Mouse (Mus musculus): ENCODE measurements around the gene Acsm2. TPM values are rescaled to one million over a fixed set of nuclear protein-coding genes. Genes with fewer than 3 reads are reported as not detected.

The Acsm2 gene
- not detected in 2 replicates for polyA plus RNA-seq (2014; fragmentation: Nextera tagmentation; extraction: Ambion mirVana)

DNA sequence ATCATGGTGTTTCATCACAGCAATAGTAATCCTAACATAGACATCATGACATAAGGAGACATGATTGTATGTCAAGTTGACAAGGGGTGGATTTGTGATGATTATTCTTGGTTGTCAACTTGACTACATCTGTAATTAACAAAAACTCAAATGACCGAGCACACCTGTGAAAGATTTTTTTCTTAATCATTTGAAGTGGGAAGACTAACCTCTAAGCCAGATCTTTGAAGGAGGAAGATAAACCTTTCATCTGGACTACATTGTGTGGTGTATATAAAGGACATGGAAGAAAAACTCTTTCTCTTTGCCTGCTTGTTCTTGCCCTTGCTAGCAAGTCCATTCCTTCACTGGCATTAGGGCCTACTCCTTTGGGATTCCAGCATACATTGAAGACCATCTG lies at the start of gene Acsm2:
Acsm2 (plus strand) TSS at position 301 of the 400 bp plus-strand sequence.
- H3K4me1 ChIP-seq (ENCODE audit: control insufficient read depth, insufficient read depth, low read length), result no peaks in the 10 kb centered on the region
- DNase-seq (no peak), ATAC-seq (ENCODE audit: low FRiP score, low TSS enrichment) (no peak)
- H3K9ac ChIP-seq (replicated peaks; ENCODE audit: low read length), result no peak within 1 kb of the TSS
- no peak within 1 kb of the TSS for H3K27ac ChIP-seq (replicated peaks; ENCODE audit: low read depth, low read length)
- H3K27me3 ChIP-seq (ENCODE audit: control insufficient read depth, insufficient read depth, low read length), result no peaks in the 10 kb centered on the region
- H3K36me3 ChIP-seq (ENCODE audit: control insufficient read depth, insufficient read depth, low read length), result no peaks in the 10 kb centered on the region
- 78% methylated on average over 1 of the region's 1 CpGs for WGBS
- H3K9me3 ChIP-seq (ENCODE audit: control insufficient read depth, low read length), result no peaks in the 10 kb centered on the region
- H3K4me3 ChIP-seq (replicated peaks; ENCODE audit: low read depth, low read length), result no peak within 1 kb of the TSS
- H3K4me2 ChIP-seq (ENCODE audit: low read length), result no peak within 1 kb of the TSS

DNA sequence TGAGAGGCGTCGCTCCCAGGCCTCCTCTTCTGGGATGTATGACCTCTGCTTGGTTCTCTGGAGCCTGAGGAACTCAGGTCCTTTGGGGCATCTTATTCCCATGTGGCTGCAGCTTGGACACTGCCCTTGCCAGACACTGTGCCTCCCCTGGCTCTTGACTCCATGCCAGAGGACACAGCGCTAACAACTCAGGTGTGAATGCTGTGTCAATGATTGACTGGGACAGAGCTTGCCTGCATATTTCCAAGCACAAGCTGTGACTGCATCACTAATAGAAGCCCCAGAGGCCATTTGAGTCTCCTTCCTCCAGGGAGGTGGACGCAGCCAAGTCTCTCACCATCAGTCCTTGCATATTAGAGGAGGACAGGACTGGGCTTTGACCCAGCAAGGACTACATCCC lies 43.0 kb upstream of the Acsm2 start:
- Histone ChIP-seq H3K4me1 (ENCODE audit: control insufficient read depth, insufficient read depth, low read length) (no peaks in the 10 kb centered on the region), H3K9me3 (ENCODE audit: control insufficient read depth, low read length) (no peaks in the 10 kb centered on the region), H3K4me3 (replicated peaks; ENCODE audit: low read depth, low read length) (no peak overlapping the region), H3K9ac (replicated peaks; ENCODE audit: low read length) (no peak overlapping the region), H3K27me3 (ENCODE audit: control insufficient read depth, insufficient read depth, low read length) (no peaks in the 10 kb centered on the region), H3K4me2 (ENCODE audit: low read length) (no peak overlapping the region), H3K27ac (replicated peaks; ENCODE audit: low read depth, low read length) (no peak overlapping the region), H3K36me3 (ENCODE audit: control insufficient read depth, insufficient read depth, low read length) (no peaks in the 10 kb centered on the region)
- DNase-seq (no peak), ATAC-seq (ENCODE audit: low FRiP score, low TSS enrichment) (no peak)
- 92% methylated on average over 4 of the region's 4 CpGs for WGBS

DNA sequence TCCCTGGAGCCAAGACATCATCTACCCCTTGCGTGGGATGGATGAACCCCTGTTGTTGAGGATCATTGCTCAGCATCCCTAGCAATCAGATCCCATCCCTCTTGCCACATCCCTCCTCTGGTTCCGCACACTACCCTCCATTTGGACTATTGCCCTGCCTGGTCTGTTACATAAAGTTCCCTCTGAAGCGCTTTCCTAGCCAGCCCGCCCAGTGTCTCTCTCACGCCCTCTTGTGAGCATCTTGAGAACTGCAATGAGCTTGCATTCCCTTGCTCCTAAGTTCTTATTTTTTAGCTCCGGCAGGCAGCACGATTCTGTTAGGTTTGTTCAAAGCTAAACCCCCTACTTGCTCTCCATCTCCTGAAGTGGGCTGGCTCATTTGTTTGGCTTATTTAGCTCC lies 41.1 kb upstream of the Acsm2 start:
- Histone ChIP-seq H3K4me1 (ENCODE audit: control insufficient read depth, insufficient read depth, low read length) (no peaks in the 10 kb centered on the region), H3K36me3 (ENCODE audit: control insufficient read depth, insufficient read depth, low read length) (no peaks in the 10 kb centered on the region), H3K27me3 (ENCODE audit: control insufficient read depth, insufficient read depth, low read length) (no peaks in the 10 kb centered on the region), H3K9me3 (ENCODE audit: control insufficient read depth, low read length) (no peaks in the 10 kb centered on the region), H3K27ac (replicated peaks; ENCODE audit: low read depth, low read length) (no peak overlapping the region), H3K4me2 (ENCODE audit: low read length) (no peak overlapping the region), H3K4me3 (replicated peaks; ENCODE audit: low read depth, low read length) (no peak overlapping the region), H3K9ac (replicated peaks; ENCODE audit: low read length) (no peak overlapping the region)
- DNase-seq (peak; percentile 77), ATAC-seq (ENCODE audit: low FRiP score, low TSS enrichment) (no peak)
- WGBS, result 25% methylated on average over 7 of the region's 7 CpGs

DNA sequence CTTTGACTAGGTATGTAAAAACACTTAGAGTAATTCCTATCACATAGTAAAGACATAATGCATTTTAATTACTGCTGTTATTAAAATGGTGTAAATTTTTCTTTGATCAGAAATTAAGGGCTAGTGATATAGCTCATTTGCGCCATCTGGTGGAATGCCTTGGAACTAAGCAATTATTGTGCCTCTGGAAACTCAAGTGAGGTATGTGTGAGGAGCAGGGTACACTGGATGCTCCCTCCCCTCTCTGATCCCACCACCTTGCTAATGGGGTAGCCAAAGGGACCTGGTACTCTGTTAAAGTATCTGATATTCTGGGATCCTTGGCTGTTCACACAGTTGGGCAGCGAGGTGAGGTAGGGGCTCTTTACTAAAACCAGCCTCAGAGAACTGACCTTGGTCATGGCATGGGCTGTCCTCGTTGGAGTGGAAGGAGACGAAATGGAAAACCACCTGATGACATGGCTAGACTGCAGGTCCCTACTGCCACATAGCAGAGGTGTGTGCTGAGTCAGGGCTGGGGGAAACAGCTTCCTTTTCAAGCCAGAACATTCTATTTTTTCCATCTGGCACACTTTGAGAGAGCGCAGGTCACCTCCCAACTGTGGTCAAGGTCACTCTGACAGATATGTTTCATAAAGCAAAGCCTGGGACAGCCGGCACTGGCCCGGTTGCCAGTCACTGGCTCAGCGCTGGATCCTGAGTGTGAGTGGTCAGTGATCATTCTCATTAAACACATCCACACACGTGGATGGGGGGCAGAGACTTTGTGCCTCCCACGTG lies 38.5 kb upstream of the Acsm2 start:
- Histone ChIP-seq H3K27ac (replicated peaks; ENCODE audit: low read depth, low read length) (no peak overlapping the region), H3K9me3 (ENCODE audit: control insufficient read depth, low read length) (no peaks in the 10 kb centered on the region), H3K4me2 (ENCODE audit: low read length) (no peak overlapping the region), H3K4me3 (replicated peaks; ENCODE audit: low read depth, low read length) (no peak overlapping the region), H3K36me3 (ENCODE audit: control insufficient read depth, insufficient read depth, low read length) (no peaks in the 10 kb centered on the region), H3K4me1 (ENCODE audit: control insufficient read depth, insufficient read depth, low read length) (no peaks in the 10 kb centered on the region), H3K9ac (replicated peaks; ENCODE audit: low read length) (no peak overlapping the region), H3K27me3 (ENCODE audit: control insufficient read depth, insufficient read depth, low read length) (no peaks in the 10 kb centered on the region)
- DNase-seq (peak; percentile 86), ATAC-seq (ENCODE audit: low FRiP score, low TSS enrichment) (no peak)
- WGBS, result 72% methylated on average over 10 of the region's 10 CpGs

DNA sequence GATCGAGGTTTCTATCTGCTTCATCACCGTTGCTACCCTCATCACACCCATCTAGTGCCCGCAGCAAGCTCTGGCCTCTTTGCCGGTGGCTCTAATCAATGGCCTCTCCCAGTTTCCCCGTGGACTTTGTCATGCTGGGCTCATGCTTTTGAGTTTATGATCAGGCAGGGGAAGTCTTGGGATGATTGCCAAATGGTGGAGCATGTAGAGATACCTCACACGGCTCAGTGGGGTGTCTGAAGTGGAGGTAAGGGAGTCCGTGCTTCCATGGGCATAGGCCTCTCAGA lies 37.9 kb upstream of the Acsm2 start:
- H3K27me3 ChIP-seq (ENCODE audit: control insufficient read depth, insufficient read depth, low read length), result no peaks in the 10 kb centered on the region
- H3K4me2 ChIP-seq (ENCODE audit: low read length), result no peak overlapping the region
- H3K4me3 ChIP-seq (replicated peaks; ENCODE audit: low read depth, low read length), result no peak overlapping the region
- no peaks in the 10 kb centered on the region for H3K36me3 ChIP-seq (ENCODE audit: control insufficient read depth, insufficient read depth, low read length)
- DNase-seq (no peak), ATAC-seq (ENCODE audit: low FRiP score, low TSS enrichment) (no peak)
- no peak overlapping the region for H3K9ac ChIP-seq (replicated peaks; ENCODE audit: low read length)
- WGBS, result 84% methylated on average over 7 of the region's 7 CpGs
- no peak overlapping the region for H3K27ac ChIP-seq (replicated peaks; ENCODE audit: low read depth, low read length)
- no peaks in the 10 kb centered on the region for H3K9me3 ChIP-seq (ENCODE audit: control insufficient read depth, low read length)
- no peaks in the 10 kb centered on the region for H3K4me1 ChIP-seq (ENCODE audit: control insufficient read depth, insufficient read depth, low read length)

DNA sequence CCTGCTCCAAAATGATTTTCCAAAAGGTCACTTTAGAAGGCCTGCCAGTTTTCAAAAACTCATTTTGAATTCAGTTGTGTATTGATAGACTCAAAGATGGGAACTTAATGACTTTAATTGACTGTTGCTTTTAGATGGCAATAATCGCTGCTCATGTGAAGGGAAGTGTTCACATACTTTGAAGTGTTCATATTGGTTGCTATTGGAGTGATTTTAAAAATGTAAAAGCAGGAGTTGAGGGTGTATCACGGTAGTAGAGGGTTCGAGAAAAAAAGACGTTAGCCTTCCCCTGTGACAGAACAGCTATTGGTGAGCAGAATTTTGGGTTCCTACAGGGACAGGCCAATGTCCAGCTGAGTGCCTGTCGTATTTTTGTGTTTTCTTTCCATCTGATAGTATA lies 35.0 kb upstream of the Acsm2 start, which contains the start of gene Acsm5:
Acsm5 (plus strand) TSS at position 301 of the 400 bp plus-strand sequence.
- ATAC-seq (ENCODE audit: low FRiP score, low TSS enrichment), result no peak
- no peak within 1 kb of the TSS for H3K4me2 ChIP-seq (ENCODE audit: low read length)
- no peaks in the 10 kb centered on the region for H3K27me3 ChIP-seq (ENCODE audit: control insufficient read depth, insufficient read depth, low read length)
- no peaks in the 10 kb centered on the region for H3K36me3 ChIP-seq (ENCODE audit: control insufficient read depth, insufficient read depth, low read length)
- no peaks in the 10 kb centered on the region for H3K4me1 ChIP-seq (ENCODE audit: control insufficient read depth, insufficient read depth, low read length)
- 72% methylated on average over 5 of the region's 5 CpGs for WGBS
- H3K4me3 ChIP-seq (replicated peaks; ENCODE audit: low read depth, low read length), result no peak within 1 kb of the TSS
- no peak within 1 kb of the TSS for H3K9ac ChIP-seq (replicated peaks; ENCODE audit: low read length)
- no peak for DNase-seq
- no peaks in the 10 kb centered on the region for H3K9me3 ChIP-seq (ENCODE audit: control insufficient read depth, low read length)
- H3K27ac ChIP-seq (replicated peaks; ENCODE audit: low read depth, low read length), result no peak within 1 kb of the TSS

DNA sequence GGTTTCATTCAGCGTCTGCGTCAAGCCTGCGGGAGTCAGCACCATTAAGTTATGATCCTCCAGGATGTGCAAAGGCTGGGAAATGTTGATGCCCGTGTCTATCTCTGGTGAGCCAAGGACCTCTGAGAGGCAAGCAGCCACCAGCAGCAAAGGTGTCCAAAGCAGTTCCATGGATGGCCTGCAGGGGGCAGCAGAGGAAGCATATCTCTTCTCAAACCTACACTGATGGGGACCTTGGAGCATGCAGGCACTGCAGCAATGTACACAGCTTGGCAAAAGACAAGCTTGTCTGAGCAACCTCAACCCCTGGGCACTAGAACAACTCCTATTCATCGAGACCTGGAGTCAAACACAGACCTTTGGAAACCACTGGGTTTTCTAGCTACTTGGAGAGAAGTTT lies 34.5 kb upstream of the Acsm2 start:
- no peaks in the 10 kb centered on the region for H3K9me3 ChIP-seq (ENCODE audit: control insufficient read depth, low read length)
- H3K36me3 ChIP-seq (ENCODE audit: control insufficient read depth, insufficient read depth, low read length), result no peaks in the 10 kb centered on the region
- H3K27ac ChIP-seq (replicated peaks; ENCODE audit: low read depth, low read length), result no peak overlapping the region
- no peaks in the 10 kb centered on the region for H3K27me3 ChIP-seq (ENCODE audit: control insufficient read depth, insufficient read depth, low read length)
- H3K9ac ChIP-seq (replicated peaks; ENCODE audit: low read length), result no peak overlapping the region
- no peak overlapping the region for H3K4me3 ChIP-seq (replicated peaks; ENCODE audit: low read depth, low read length)
- DNase-seq, result peak; percentile 65
- 46% methylated on average over 5 of the region's 5 CpGs for WGBS
- no peak for ATAC-seq (ENCODE audit: low FRiP score, low TSS enrichment)
- H3K4me2 ChIP-seq (ENCODE audit: low read length), result no peak overlapping the region
- no peaks in the 10 kb centered on the region for H3K4me1 ChIP-seq (ENCODE audit: control insufficient read depth, insufficient read depth, low read length)

DNA sequence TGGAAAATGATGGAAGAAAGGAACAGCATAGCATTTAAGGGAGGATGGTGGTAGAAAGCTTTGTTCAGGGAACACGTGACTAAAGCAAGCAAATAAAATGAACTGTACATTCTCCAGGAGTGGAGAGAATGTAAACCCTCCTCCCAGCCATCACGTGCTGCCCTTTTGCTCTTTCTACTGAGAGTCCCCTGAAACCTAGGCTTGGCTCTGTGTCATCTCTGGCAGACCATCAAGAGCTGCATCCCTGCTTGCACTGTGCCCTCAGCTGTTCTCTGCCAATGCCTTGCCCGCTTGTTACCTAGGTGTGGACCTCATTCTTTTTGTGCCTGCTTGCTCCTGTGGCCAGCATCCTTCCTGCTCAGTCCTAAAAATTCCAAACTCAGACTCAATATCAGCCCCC lies 32.3 kb upstream of the Acsm2 start:
- DNase-seq, result no peak
- Histone ChIP-seq H3K4me3 (replicated peaks; ENCODE audit: low read depth, low read length) (no peak overlapping the region), H3K9me3 (ENCODE audit: control insufficient read depth, low read length) (no peaks in the 10 kb centered on the region), H3K36me3 (ENCODE audit: control insufficient read depth, insufficient read depth, low read length) (no peaks in the 10 kb centered on the region), H3K27me3 (ENCODE audit: control insufficient read depth, insufficient read depth, low read length) (no peaks in the 10 kb centered on the region), H3K4me2 (ENCODE audit: low read length) (no peak overlapping the region), H3K9ac (replicated peaks; ENCODE audit: low read length) (no peak overlapping the region), H3K27ac (replicated peaks; ENCODE audit: low read depth, low read length) (no peak overlapping the region), H3K4me1 (ENCODE audit: control insufficient read depth, insufficient read depth, low read length) (no peaks in the 10 kb centered on the region)
- no peak for ATAC-seq (ENCODE audit: low FRiP score, low TSS enrichment)
- 84% methylated on average over 3 of the region's 3 CpGs for WGBS

DNA sequence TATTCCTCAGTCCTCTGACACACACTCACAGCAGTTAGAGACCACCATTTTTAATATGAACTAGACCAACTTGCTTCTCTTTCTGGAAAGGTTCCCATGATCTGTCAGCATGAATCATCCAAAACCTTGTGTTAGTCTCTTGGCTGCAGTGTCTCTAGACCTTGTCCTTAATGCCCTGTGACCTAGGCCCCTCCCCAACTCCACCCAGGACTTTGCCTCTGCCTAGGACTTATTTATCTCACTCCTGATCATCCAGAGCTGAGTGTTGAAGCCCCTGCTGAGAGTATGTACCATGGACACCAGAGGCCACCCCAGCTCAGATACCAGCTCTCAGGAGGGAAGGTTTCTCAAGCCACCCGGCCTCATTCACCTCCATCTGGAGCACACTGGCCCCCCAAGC lies 31.8 kb upstream of the Acsm2 start:
- H3K9me3 ChIP-seq (ENCODE audit: control insufficient read depth, low read length), result no peaks in the 10 kb centered on the region
- ATAC-seq (ENCODE audit: low FRiP score, low TSS enrichment), result no peak
- no peaks in the 10 kb centered on the region for H3K27me3 ChIP-seq (ENCODE audit: control insufficient read depth, insufficient read depth, low read length)
- no peaks in the 10 kb centered on the region for H3K4me1 ChIP-seq (ENCODE audit: control insufficient read depth, insufficient read depth, low read length)
- no peak for DNase-seq
- H3K36me3 ChIP-seq (ENCODE audit: control insufficient read depth, insufficient read depth, low read length), result no peaks in the 10 kb centered on the region
- H3K9ac ChIP-seq (replicated peaks; ENCODE audit: low read length), result no peak overlapping the region
- no peak overlapping the region for H3K27ac ChIP-seq (replicated peaks; ENCODE audit: low read depth, low read length)
- H3K4me2 ChIP-seq (ENCODE audit: low read length), result no peak overlapping the region
- WGBS, result 68% methylated on average over 1 of the region's 1 CpGs
- no peak overlapping the region for H3K4me3 ChIP-seq (replicated peaks; ENCODE audit: low read depth, low read length)

Measured in midbrain, embryonic 14.5 days (tissue).